Mouse (Mus musculus): Measurements from ENCODE around the gene Pafah1b2. TPM values are rescaled to one million over a fixed set of nuclear protein-coding genes. Genes with fewer than 3 reads are reported as not detected.
A peak's percentile ranks its signal among the peaks of the same experiment; 100 is the strongest.

Gene Pafah1b2
- total RNA-seq (2015; ENCODE audit: low replicate concordance) (29.3 and 31.4 TPM in 2 replicates), total RNA-seq (2017; ENCODE audit: low replicate concordance) (52.9 and 68.6 TPM in 2 replicates)

DNA sequence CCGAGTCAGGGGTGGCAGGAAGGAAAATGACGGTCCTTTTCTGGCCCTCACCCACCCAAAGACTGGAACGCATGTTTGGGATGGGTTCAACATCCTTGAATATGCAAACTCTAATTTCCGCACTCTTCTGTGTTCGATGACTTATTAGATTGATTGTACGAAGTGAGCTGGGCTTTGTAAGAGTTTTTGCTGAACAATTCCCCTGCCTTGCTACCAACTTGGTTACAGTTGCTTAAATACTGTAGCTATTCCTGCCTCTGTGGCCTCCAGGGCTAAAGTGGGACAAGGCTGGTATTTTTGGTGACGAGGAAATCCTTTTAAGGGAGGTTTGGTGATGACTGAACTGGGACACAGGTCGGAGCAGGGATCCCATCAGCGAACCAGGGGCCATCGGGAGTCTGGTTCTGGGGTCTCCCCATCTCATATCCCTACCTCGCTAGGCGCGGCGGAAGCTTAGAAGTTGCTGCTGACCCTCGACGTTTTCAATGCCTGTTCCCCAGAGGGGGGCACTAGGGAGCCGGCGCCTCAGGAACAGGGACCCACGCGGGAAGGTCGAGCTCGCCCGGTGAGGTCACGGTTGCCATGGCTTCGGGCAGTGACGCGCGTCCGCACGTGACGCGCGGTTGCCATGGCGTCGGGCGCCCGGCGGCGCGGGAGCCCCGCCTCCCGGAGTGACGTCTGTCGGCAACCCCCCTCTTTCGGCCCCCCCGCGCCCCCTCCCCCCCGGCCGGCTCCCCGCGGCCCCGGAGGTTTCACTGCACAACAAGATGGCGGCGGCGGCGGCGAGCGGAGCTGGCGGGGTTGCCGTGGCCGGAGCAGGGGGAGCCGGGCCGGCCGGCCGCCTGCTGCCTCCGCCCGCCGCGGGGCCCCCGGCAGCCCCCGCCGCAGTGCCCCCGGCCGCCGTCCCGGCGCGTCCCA is at the start of gene Pafah1b2, which contains the start of gene Sik3:
TSS of gene Pafah1b2 (minus strand) at position 600 of the 918 bp plus-strand sequence.
TSS of gene Sik3 (plus strand) at position 730 of the 918 bp plus-strand sequence.
- peak; percentile 84 for ATAC-seq (replicated peaks; ENCODE audit: low FRiP score, poor library complexity, severe bottlenecking)

DNA sequence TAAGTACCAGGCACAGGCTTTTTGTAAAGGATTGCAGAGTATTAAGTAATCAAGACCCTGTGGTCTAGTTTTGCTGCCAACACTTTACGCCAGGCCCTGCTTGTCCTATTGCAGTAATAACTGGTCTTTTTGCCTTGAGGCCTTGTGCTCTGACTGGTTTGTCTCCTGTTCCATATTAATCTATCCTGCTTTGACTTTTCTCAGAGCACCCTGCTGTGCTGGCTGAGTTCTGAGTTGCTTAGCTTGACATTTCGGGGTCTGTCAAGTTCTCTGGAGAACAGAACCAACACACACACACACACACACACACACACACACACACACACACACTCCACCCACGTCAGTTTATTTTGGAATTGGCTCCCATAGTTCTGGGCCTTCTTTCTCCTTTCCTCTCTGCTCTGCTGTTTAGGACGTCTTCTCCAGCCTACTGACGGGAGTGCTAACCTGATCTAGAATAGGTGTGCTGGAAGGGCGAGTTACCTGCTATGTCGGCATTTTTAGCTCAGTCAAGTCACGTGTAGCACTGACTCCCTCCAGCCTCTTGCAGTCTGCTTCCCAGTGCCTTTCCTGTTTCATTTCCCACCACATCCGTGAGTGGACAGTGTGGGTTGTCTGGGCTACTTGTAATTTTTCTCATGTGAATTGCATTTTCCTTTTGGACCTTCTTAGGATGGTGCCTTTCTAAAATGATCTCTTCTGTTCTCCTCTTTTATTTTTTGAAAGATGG is 49.4 kb upstream of the Pafah1b2 start:
- ATAC-seq (replicated peaks; ENCODE audit: low FRiP score, poor library complexity, severe bottlenecking): no peak

DNA sequence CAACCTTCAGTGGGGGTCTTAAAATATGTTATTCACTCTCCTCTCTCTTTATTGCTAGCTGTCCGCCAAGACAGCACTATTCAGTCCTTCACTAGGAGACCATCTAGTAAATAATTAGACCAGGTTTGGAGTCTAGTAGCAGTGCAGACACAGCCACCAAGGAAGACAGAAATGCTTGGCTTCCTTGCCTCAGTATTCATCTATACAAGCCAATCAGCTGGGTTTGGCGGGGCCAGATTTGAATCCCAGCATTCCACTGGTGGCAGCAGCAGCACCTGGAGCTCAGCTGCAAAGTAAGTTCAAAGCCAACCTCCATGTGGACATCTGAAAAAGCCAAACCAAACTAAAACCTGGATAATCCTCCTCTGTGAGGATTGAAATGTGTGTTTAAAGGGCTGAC is 47.8 kb upstream of the Pafah1b2 start:
- ATAC-seq (replicated peaks; ENCODE audit: low FRiP score, poor library complexity, severe bottlenecking): no peak

DNA sequence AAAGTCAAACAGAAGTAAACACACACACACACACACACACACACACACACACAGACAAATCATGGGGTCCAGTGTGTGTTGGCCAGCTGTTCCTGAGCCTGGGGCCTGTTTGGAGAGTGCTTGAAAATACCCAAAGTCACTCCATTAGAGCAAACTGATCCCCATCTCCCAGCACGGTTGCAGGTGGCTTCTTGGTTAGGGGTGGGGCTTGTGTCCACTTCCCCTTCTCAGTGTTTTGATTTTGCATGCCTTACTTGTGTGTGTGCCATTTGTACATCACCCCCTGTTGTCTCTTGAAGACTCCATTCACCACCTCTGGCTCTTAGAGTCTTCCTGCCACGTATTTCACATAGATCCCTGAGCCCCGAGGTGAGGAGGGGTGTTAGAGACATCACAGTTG is 45.6 kb upstream of the Pafah1b2 start:
- no peak for ATAC-seq (replicated peaks; ENCODE audit: low FRiP score, poor library complexity, severe bottlenecking)

DNA sequence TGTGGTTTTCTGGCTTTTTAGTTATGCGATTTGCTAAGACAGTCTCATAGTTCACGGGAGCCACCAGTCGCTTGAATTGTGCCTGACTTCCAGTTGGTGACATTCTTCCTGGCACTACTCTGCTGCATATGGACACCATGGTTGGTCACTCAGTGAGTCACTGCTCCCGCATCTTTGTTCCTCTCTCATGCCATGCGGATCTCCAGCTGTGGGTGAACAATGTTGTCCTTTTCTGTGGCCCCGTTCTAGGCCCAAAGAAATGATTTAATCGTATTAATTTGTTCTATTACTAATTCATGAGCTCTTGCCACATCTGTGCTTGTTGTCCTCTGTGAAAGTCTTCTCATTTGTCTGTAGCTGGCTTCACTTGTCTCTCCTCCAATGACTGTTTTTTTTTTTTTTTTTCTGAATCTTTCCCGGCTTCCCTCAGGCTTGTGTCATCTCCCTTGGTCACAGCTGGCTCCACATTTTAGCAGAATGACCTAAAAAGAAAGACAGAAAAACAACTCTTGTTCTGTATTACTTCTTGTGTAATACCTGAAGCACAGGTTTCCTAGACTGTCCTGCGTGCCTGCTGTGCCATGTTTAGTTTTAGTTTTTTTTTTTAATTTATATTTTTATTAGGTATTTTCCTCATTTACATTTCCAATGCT is 40.6 kb upstream of the Pafah1b2 start:
- no peak for ATAC-seq (replicated peaks; ENCODE audit: low FRiP score, poor library complexity, severe bottlenecking)

DNA sequence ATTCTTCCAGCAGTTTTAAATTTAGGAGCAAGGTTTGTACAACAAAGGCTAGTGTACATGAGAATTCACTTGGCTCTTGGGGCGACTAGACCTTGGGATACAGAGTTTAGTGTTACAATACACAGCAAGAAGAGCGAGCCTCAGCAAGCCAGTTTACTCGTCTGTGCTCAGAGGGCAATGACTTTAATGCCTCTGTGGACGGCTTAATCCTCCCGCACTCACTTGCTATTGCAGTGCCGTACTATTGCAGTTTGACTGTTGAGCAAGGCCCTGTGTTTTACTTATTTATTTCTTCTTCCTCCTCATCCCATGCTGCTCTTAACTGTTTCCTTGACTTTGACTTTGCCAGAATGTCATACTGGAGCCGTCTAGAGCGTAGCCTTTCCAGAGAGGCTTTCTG is 37.7 kb upstream of the Pafah1b2 start:
- no peak for ATAC-seq (replicated peaks; ENCODE audit: low FRiP score, poor library complexity, severe bottlenecking)

DNA sequence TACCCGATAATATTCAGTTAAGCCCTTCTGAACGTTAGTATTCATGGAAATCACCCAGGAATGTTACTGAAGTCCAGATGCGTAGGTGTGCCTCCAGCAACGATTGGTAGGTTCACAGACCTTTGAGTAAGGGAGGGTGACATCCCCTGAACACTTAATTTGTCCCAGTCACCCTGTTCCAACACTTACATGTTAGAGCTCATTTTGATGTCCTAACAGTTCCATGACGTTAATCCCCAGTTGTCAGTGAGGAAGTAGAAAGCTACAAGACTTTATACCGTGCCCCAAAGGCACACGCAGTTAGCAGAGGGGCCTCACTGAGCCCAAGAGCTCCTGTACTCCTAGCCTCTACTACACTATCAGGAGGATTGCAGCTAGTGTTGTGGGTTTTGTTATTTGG is 37.0 kb upstream of the Pafah1b2 start:
- no peak for ATAC-seq (replicated peaks; ENCODE audit: low FRiP score, poor library complexity, severe bottlenecking)

DNA sequence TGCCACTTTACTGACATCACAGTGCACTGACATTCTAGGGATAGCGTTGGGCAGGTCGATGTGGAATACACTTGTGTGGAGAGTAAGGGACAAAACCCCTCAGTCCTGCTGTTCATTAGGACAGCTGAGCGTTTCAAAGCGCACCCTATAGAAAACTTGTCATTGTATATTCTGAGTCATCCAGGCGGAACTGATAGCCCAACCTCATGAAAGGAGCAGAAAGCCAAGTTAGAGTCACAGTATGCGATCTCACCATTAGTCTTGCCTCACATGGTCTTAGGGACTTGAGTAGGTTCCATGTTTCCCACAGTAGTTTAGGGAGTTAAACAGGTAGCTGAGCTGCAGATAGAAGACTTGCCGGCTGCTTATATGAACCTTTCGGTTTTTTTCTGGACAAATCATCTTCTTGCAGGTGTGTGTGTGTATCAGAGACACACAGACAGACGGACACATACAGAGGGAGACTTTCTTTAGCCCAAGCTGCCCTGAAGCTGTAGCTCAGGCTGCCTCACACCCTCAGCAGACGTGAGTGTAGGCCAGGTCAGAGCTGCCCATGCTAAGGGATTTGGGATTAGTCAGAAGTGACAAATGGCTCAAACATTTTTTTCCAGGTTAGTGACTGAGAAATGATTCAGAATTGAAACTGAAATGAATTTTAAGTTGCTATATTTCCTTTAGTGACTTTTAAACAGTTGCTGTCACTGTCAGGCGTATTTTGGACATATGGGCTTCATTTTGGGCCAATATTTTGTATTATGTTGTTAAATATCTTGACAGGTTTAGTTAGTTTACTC is 34.4 kb upstream of the Pafah1b2 start:
- no peak for ATAC-seq (replicated peaks; ENCODE audit: low FRiP score, poor library complexity, severe bottlenecking)

DNA sequence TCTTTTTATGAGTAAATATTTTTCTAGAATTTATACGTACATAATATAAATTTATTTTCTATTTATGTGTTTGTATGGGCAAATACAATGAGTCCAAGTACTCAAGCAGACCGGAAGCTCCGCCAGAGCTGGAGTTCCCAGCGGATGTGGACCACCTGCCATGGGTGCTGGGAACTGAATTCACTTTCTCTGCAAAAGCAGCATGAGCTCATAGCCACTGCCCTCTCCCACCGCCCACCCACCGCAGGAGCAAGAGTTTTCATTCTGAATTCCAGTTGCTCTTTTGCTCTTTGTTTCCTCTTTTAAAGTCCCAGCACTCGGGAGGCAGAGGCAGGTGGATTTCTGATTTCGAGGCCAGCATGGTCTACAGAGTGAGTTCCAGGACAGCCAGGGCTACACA is 31.1 kb upstream of the Pafah1b2 start:
- ATAC-seq (replicated peaks; ENCODE audit: low FRiP score, poor library complexity, severe bottlenecking): no peak

DNA sequence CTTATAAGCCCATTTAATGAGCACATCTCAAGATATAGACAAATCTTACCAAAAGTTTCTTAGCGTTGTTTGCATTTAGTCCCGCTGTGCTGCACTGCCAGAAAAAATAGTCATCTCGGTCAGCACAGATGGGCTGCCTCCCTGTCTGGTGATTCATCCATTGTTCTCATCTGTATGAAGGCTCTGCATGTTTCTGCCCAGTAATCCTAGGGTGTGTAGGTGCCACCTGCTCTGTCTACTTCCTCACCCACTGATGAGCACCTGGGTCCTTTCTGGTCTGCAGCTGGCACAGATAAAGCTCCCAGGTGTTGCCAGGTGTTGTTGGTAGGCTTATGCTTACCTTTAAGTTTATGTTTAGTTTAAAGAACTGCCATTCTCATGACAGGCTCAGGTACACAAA is 29.9 kb upstream of the Pafah1b2 start:
- no peak for ATAC-seq (replicated peaks; ENCODE audit: low FRiP score, poor library complexity, severe bottlenecking)

DNA sequence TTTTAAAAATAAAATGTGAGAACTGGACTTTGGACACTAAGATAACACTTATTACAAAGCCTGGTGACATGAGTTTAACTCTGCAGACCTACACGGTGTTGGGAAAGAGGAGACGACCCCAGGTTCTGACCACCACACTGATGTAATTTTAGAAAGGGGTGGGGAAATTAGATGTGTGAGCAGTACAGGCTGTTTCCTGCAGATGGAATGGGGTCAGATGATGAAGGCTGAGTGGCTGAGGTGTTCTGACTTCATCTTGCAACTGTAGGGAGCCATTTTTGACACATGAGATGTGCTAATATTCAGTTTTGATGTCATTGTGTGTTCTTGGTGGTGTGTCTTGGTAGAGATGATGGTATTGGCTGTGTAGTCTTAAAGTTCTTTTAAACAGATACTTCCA is 28.7 kb upstream of the Pafah1b2 start:
- no peak for ATAC-seq (replicated peaks; ENCODE audit: low FRiP score, poor library complexity, severe bottlenecking)

DNA sequence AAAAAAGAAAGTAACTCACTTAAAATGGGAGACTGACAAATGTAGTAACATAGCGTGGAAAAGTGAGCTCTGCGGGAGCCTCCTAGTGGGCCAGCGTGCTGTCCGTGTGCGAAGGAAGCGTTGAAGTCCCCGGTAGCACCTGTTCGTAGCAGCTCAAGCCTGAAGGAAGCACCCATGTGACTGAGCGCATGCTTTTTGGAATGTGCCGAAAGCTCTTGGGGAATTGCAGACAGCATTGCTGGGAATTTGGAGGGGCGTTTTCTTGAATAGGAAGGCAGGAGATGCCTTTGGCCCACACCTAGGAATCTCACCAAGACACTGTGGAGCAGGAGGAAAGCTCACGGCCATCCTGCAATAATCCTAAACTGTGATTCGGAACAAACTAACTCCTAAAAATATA is 26.3 kb upstream of the Pafah1b2 start:
- no peak for ATAC-seq (replicated peaks; ENCODE audit: low FRiP score, poor library complexity, severe bottlenecking)

DNA sequence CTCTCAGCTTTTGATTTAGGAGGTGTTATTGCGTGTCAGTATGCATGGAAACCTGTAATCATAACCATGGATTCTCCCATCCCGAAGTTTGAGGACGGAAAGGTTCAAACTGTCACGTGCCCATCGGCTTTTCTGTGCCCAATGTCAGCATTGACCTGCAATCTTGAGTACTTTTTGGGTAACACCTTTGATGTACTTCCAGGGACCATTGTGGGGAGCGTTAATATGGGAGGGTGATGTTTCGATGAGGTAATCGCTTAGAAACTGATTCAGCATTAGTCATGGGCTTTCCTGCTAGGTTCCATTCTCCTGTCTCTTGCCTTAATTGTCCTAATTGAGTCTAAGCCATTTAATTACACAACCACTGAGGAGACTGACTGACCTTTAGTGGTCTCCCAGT is 24.4 kb upstream of the Pafah1b2 start:
- ATAC-seq (replicated peaks; ENCODE audit: low FRiP score, poor library complexity, severe bottlenecking): no peak

DNA sequence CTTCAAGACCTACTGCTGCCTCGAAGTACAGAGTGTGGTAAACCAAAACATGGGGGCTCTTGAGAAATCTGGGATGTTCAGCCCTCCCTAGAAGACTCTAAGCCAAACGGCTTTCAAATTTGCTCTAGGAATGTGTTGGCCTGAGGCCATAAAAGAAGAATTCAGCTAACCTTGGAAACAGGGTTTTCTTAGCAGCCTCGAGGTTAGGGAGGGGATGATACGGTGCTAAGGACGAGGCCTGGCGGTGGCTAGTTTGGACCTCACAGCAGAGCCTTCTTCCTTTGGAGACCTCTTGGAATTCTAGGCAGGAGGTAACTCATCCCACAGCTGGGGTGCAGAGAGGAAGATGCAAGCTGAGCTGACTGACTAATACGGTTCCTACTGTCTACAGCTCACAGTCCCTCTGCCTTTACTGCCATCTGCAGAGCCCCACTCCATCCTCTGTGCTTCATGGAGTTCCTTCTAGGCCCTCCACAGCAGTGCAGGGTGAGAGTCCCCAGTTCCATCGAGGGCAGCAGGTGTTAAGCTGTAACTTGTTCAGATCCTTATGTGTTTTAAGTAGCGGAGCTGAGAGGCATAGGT is 22.9 kb upstream of the Pafah1b2 start:
- no peak for ATAC-seq (replicated peaks; ENCODE audit: low FRiP score, poor library complexity, severe bottlenecking)

DNA sequence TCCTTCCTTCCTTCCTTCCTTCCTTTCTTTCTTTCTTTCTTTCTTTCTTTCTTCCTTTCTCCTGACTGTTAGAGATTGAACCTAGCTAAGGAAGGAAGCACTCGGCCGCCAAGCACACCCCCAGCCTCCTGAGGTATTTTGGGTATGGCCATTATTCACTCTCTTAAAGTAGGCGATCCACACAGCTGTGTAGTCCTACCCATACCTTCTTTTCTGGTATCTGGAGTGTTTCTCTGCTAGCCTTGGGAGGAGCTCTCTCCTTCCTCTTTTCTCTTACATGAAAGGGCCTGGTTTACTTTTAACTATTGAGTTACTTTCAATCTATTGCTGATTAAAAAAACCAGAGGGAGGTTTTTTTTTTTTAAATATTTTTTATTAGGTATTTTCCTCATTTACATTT is 21.4 kb upstream of the Pafah1b2 start:
- no peak for ATAC-seq (replicated peaks; ENCODE audit: low FRiP score, poor library complexity, severe bottlenecking)

DNA sequence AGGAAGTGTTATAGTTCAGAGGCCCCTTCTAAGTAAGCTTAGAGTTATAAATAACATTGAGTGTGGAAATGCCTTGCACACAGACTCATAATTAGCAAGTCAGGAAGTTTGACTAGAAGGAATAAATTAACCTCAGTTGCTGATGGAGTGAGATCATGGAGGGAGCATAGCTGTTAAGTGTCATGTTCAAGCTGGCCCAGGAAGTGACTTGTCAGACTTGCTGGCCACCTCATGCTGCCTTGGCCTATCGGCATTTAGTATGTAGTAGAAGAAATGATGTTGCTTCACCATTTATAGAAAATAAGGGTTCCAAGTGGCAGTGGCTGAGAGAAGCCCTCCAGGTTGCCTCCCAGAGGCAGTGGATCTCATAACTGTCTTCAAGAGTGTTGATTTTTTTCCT is 20.6 kb upstream of the Pafah1b2 start:
- ATAC-seq (replicated peaks; ENCODE audit: low FRiP score, poor library complexity, severe bottlenecking): no peak

DNA sequence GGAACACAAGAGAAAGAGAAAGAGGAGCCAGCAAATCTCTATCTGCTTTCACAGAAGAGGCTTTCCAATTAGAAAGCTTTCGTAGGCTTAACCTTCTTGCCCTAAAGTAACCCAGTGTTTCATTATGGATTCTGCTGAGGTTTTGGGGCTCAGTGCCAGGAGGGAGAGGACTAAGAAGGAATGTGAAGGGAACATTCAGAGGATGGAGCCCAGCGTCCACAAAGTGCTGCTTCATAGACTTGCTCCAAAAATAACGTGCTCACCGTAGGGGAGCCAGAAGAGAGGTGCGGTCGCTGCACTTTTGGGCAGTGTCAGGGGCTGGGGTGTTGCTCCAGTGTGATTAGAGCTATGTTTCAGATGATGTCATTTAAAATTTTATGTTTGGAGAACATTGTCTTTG is 19.7 kb upstream of the Pafah1b2 start:
- no peak for ATAC-seq (replicated peaks; ENCODE audit: low FRiP score, poor library complexity, severe bottlenecking)

DNA sequence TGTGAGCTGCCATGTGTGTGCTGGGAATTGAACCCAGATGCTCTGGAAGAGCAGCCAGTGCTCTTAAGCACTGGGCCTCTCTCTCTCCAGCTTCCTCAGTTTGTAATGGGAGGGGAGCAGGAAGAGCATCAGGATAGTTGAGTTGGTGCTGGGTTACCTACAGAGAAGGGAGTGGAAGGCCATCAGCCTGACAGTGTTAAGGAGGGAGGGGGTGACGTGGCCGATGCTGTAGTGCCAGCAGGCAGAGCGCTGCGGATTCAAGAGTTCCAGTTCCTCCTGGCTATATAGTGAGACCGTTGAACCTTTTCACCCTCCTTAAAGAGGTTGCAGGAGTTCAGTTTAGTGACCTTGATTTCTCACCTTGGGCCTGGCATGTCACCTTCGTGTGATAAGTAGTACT is 18.5 kb upstream of the Pafah1b2 start:
- ATAC-seq (replicated peaks; ENCODE audit: low FRiP score, poor library complexity, severe bottlenecking): no peak

DNA sequence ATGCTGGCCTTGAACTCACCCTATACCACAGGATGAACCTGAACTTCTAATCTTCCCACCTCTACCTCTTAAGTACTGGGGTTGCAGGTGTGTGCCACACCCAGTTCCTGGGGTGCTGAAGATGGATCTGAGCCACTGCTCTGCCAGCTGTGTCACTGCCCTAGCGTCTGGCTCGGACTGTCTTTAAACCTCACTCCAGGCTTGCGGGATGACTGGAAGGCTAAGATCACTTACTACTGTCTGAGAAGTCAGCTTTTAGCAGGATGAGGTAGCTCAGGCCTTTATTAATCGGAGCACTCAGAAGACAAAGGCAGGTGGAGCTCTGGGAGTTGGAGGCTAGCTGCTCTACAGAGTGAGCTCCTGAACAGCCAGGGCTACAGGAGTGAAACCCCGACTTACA is 17.7 kb upstream of the Pafah1b2 start:
- no peak for ATAC-seq (replicated peaks; ENCODE audit: low FRiP score, poor library complexity, severe bottlenecking)

Measured in erythroid progenitor cell, adult 5-6 weeks (primary cell).